Mouse (Mus musculus) kidney, adult 18-20 months (tissue): ENCODE measurements around the gene Rexo5.

Experiments used
- DNase-seq: peaks from one replicate; pipeline ENCODE4 v3.0.0; 2021

Gene Rexo5

GRCm38 (mm10) chr7:119845541-119845940 lies 51.7 kb downstream of the Rexo5 start:
- no peak for DNase-seq

- DNase-seq = no peak
These were observed 53.6 kb downstream of the Rexo5 start for GRCm38 (mm10) chr7:119847396-119847795.

DNA sequence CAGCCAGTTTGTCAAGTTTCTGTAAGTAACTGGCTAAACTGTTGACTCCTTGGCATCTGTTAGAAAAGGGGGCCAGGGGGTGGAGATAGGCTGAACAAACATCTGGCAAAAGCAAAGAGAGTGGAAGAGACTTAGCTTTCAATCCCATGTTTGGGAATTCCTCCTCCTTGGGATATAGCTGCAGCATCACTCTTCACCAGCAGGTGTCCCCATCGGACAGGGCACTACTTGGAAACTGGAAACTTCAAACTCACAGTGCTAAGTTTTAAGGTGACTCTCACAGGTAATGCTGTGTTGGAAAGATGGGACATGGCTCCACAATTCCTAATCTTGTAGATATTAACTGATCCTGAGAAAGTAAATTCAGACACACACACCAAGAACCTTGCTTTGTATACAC lies 55.3 kb downstream of the Rexo5 start:
- peak; percentile 86 for DNase-seq

GRCm38 (mm10) chr7:119850737-119851136 lies 56.9 kb downstream of the Rexo5 start:
- peak; percentile 60 for DNase-seq

DNA sequence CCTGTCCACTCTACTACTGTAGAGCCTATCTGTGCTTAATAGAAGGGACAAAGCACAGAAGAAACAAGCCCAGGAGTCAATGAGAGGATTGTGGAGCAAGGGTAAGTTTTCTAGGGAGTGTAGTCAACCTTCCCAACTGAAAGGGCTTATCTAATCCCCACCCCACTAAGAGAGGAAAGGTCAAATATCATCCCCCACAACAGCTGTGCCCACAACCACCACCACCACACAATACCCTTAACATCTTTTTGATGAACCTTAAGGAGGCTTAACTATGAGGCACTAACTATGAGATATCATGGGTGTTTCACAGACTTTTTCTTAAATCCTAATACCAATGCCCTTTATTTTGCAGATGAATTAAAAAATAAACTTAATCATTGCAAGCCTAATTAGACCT lies 58.7 kb downstream of the Rexo5 start:
- no peak for DNase-seq

GRCm38 (mm10) chr7:119853186-119853585 lies 59.4 kb downstream of the Rexo5 start:
- no peak for DNase-seq

GRCm38 (mm10) chr7:119854362-119854761 lies 60.6 kb downstream of the Rexo5 start:
- DNase-seq = no peak

GRCm38 (mm10) chr7:119855031-119855430 lies 61.2 kb downstream of the Rexo5 start:
- no peak for DNase-seq

- no peak for DNase-seq
These were observed 65.7 kb downstream of the Rexo5 start for GRCm38 (mm10) chr7:119859476-119859875.

DNA sequence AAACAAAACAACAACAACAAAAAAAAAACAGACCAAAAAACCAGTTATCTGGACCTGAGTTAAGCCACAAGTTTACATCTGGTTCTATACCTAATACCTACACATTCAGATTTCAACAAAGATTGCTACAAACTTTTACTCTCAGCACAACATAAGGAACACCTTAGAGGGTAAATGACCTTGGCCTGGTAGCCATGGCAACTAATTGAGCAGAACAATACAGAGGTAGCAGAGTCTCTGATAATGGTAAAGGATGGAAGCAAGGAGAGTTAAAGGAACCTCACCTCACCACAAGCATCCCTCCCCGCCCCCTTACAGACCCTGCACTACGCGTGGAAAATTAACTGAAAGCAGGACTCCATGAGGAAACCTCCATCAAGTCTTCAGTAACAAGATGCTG lies 66.3 kb downstream of the Rexo5 start:
- no peak for DNase-seq

- no peak for DNase-seq
These were observed 66.7 kb downstream of the Rexo5 start for GRCm38 (mm10) chr7:119860554-119860953.

GRCm38 (mm10) chr7:119860971-119861334 lies 67.1 kb downstream of the Rexo5 start:
- no peak for DNase-seq

GRCm38 (mm10) chr7:119861335-119862091 lies 67.7 kb downstream of the Rexo5 start:
- DNase-seq = no peak

- DNase-seq = no peak
These were observed 68.4 kb downstream of the Rexo5 start for GRCm38 (mm10) chr7:119862167-119862566.

DNA sequence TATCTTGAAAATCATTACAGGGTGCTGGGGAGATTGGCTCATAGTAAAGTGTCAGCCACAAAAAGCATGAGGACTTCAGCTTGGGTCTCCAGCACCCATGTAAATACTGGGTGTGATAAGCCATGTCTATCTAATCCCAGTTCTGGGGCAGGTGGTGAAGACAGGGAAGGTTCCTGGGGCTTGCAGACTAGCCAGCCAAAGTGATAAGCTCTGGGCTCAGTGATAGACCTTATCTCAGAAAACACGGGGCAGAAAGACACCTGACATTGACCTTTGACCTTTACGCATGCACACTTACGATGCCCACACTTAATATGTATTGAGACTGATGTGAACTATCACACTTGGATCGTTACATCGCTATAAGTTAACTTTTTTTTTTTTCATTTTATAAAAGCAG lies 70.7 kb downstream of the Rexo5 start:
- no peak for DNase-seq

GRCm38 (mm10) chr7:119866136-119866535 lies 72.3 kb downstream of the Rexo5 start:
- no peak for DNase-seq

GRCm38 (mm10) chr7:119872204-119872603 lies 78.4 kb downstream of the Rexo5 start:
- DNase-seq = no peak

- no peak for DNase-seq
These were observed 79.2 kb downstream of the Rexo5 start for GRCm38 (mm10) chr7:119873050-119873449.

GRCm38 (mm10) chr7:119875776-119876440 lies 82.1 kb downstream of the Rexo5 start:
- DNase-seq = peak; percentile 53

- no peak for DNase-seq
These were observed 85.4 kb downstream of the Rexo5 start for GRCm38 (mm10) chr7:119879171-119879570.

DNA sequence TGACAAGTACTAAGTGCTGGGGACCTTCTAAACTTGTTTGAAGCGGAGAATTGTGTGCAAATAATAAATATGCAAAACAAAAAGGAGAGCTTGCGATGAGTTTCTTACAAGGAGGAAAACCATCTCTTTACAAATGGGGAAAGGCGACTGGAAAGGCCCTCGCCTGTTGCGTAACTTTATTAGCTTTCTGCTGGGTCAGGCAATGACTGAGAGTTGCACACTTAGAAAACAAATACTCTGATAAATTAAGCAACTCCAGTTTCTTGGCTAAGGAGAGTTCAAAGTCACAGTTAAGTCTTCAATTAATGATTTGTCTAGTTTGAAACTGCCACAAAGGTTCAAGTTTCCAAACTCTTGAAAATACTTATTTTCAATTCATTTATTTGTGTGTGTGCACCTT lies 86.5 kb downstream of the Rexo5 start:
- DNase-seq = no peak

GRCm38 (mm10) chr7:119881229-119881628 lies 87.4 kb downstream of the Rexo5 start:
- DNase-seq = no peak

DNA sequence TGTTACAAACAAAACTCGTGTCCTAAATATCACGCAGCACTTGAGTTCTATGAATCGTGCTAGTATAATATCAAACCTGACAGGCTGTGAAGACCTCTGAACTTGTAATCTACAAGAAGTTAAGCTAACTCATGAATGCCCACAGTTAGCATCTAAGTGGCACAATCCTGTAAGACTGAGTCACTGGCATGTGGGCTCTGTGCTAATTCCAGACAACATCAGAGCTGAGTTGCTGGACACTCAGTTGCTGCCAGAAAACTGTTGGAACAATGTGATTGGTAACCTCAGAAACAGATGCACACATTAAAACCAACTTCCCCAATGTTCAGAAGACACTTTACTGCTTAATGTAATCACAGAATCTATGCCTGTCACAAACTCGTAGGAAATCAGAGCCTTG lies 94.1 kb downstream of the Rexo5 start:
- no peak for DNase-seq

DNA sequence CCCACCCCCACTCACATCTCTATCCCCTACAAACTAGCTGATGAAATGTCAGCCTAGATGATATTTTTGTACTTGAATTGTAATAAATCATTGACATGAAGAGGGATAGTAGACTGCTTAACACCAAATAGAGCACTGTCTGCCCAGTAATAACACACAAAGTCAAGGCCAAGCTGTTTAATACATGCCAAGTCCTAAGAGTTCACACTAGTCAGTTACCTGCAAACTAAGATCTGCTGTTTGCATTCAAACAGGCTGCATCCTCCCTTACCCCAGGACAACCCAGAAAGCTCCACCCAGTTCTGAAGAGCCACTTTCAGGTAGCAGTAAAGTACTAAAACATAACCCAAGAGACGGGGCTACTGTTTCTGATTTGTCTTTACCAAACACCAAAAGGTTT lies 98.4 kb downstream of the Rexo5 start:
- DNase-seq = no peak

DNA sequence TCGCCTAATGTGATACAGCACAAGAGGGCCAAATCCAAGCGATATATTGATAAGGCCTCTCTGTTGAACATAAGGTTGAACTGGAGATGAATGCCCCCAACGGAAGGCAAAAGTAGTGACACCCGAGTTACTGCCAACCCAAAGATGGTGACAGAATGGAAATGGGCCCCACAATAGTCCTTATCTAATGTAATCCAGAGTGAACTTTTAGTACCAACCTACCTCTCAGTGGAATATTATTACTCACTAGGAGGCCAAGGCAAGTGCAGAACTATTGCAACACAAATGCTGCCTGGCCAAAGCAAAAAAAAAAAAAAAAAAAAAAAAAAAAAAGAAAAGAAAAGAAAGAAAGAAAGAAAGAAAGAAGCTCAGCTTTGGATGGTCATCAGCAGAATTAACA lies 98.9 kb downstream of the Rexo5 start:
- no peak for DNase-seq
